Mouse (Mus musculus): Measurements from ENCODE around the gene Gm20518. TPM values are rescaled to one million over a fixed set of nuclear protein-coding genes. Genes with fewer than 3 reads are reported as not detected.

The Gm20518 gene
- polyA plus RNA-seq, 1 experiment from 2014 or later, result 0.27 TPM

- H3K27ac ChIP-seq, result no peak overlapping the region
- H3K4me2 ChIP-seq, result no peak overlapping the region
- H3K4me1 ChIP-seq, result peaks cover 22% of the 10 kb centered on the region
- H3K9me3 ChIP-seq, result no peaks in the 10 kb centered on the region
- H3K9ac ChIP-seq, result no peak overlapping the region
- 68% methylated on average over 3 of the region's 3 CpGs for WGBS
- no peak for ATAC-seq (ENCODE audit: insufficient number of reproducible peaks, low FRiP score, low TSS enrichment, low read depth)
- no peaks in the 10 kb centered on the region for H3K27me3 ChIP-seq
- H3K36me3 ChIP-seq, result peaks cover 54% of the 10 kb centered on the region
- no peak overlapping the region for H3K4me3 ChIP-seq
These were observed 98.7 kb downstream of the Gm20518 start for GRCm38 (mm10) chr16:17792728-17793127.

- WGBS, result 51% methylated on average over 3 of the region's 3 CpGs
- no peak for ATAC-seq (ENCODE audit: insufficient number of reproducible peaks, low FRiP score, low TSS enrichment, low read depth)
- Histone ChIP-seq H3K4me3 (no peak overlapping the region), H3K27ac (no peak overlapping the region), H3K4me1 (no peaks in the 10 kb centered on the region), H3K36me3 (peaks cover 85% of the 10 kb centered on the region), H3K27me3 (no peaks in the 10 kb centered on the region), H3K9me3 (no peaks in the 10 kb centered on the region), H3K4me2 (no peak overlapping the region), H3K9ac (no peak overlapping the region)
These were observed 106.1 kb downstream of the Gm20518 start for GRCm38 (mm10) chr16:17785337-17785736.

Other genes starting within 250 kb of the Gm20518 start
- gene Ccdc74a, start 245.2 kb downstream of the Gm20518 start, polyA plus RNA-seq (2015; fragmentation: Nextera tagmentation; extraction: Ambion mirVana), result 6.1 and 7.6 TPM in 2 replicates
- gene Med15, start 158.8 kb downstream of the Gm20518 start, polyA plus RNA-seq (2015; fragmentation: Nextera tagmentation; extraction: Ambion mirVana), result 40.6 and 42.8 TPM in 2 replicates
- 83.9 and 88.5 TPM in 2 replicates for gene Klhl22, start 132.1 kb downstream of the Gm20518 start, polyA plus RNA-seq (2015; fragmentation: Nextera tagmentation; extraction: Ambion mirVana)
- gene Scarf2, start 94.4 kb downstream of the Gm20518 start, polyA plus RNA-seq (2015; fragmentation: Nextera tagmentation; extraction: Ambion mirVana), result 25.0 and 32.4 TPM in 2 replicates
- gene B830017H08Rik, start 58.5 kb downstream of the Gm20518 start, polyA plus RNA-seq (2015; fragmentation: Nextera tagmentation; extraction: Ambion mirVana), result 0.17 TPM in 1 of 2 replicates, not detected in the other
- gene Car15, start 53.3 kb downstream of the Gm20518 start, polyA plus RNA-seq (2015; fragmentation: Nextera tagmentation; extraction: Ambion mirVana), result 2.2 and 3.4 TPM in 2 replicates
- gene Tssk1, start 2.6 kb upstream of the Gm20518 start, polyA plus RNA-seq (2015; fragmentation: Nextera tagmentation; extraction: Ambion mirVana), result not detected in 2 replicates
- gene Dgcr2, start 6.9 kb upstream of the Gm20518 start, polyA plus RNA-seq (2015; fragmentation: Nextera tagmentation; extraction: Ambion mirVana), result 88.5 and 88.8 TPM in 2 replicates
- not detected in 2 replicates for gene Tssk2, start 7.0 kb upstream of the Gm20518 start, polyA plus RNA-seq (2015; fragmentation: Nextera tagmentation; extraction: Ambion mirVana)
- 35.8 and 37.3 TPM in 2 replicates for gene Ess2, start 19.7 kb upstream of the Gm20518 start, polyA plus RNA-seq (2015; fragmentation: Nextera tagmentation; extraction: Ambion mirVana)
- gene Gsc2, start 23.4 kb upstream of the Gm20518 start, polyA plus RNA-seq (2015; fragmentation: Nextera tagmentation; extraction: Ambion mirVana), result not detected in 2 replicates
- gene Slc25a1, start 36.5 kb upstream of the Gm20518 start, polyA plus RNA-seq (2015; fragmentation: Nextera tagmentation; extraction: Ambion mirVana), result 81.5 and 86.0 TPM in 2 replicates
- not detected in 2 replicates for gene Vpreb2, start 88.8 kb upstream of the Gm20518 start, polyA plus RNA-seq (2015; fragmentation: Nextera tagmentation; extraction: Ambion mirVana)
- gene Dgcr6, start 161.2 kb upstream of the Gm20518 start, polyA plus RNA-seq (2015; fragmentation: Nextera tagmentation; extraction: Ambion mirVana), result 108 and 114 TPM in 2 replicates
- 10.9 and 11.8 TPM in 2 replicates for gene Prodh, start 198.5 kb upstream of the Gm20518 start, polyA plus RNA-seq (2015; fragmentation: Nextera tagmentation; extraction: Ambion mirVana)
- gene Rtn4r, start 236.0 kb upstream of the Gm20518 start, polyA plus RNA-seq (2015; fragmentation: Nextera tagmentation; extraction: Ambion mirVana), result 7.0 and 7.9 TPM in 2 replicates